Mouse (Mus musculus) C2C12 (cell line): ENCODE results near the gene Vinac1.

Experiments
- CTCF ChIP-seq: IDR thresholded peaks from one replicate; pipeline ENCODE4 v1.5.1; 2011; ENCODE audit not compliant: control insufficient read depth, insufficient read depth, insufficient read length
- MAX ChIP-seq: IDR thresholded peaks from one replicate; pipeline ENCODE4 v1.6.1; 2011; ENCODE audit warnings: mild to moderate bottlenecking, control low read depth

DNA sequence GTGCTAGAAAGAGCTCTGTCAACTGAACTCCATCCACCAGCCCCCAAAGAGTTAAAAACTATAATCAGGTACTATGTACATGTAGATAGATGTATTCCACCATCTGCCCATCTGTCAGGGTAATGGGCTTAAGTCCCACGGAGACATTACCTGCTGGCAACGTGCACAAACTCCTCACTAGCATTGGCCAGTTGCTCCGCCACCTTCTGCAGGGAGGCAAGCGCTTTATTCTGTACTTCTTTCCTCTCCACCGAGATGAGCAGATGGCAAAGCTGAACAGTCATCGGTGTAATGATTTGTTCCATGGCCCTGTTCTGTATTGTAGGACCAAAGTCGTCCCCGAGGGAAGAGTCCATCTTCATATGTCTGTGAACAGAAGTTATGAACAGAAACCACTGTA is at the start of gene Vinac1:
- TF ChIP-seq CTCF (no peak), MAX (no peak)
